Mouse (Mus musculus): ENCODE measurements around the gene Tmem129. TPM values are rescaled to one million over a fixed set of nuclear protein-coding genes. Genes with fewer than 3 reads are reported as not detected.

Tmem129 gene
- total RNA-seq, 2 experiments from 2014 or later, result 14.4 TPM

DNA sequence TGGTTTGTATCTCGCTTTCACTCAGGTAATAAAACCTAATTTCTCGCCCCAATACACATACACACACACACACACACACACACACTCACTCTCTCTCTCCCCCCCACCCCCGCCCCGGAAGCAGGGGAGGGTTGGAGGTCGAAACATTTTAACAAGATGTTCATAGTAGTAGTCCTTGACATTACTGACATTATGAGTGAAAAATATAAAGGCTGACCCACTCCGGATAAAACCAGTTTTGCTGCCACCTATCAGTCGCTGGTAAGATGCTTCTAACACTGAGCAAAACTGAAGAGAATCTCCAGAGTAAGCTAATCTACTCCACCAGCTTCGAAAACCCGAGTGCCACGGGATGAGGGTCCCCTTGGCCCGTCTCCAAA lies 6.7 kb downstream of the Tmem129 start:
- ATAC-seq (ENCODE audit: poor library complexity, severe bottlenecking), result no peak

DNA sequence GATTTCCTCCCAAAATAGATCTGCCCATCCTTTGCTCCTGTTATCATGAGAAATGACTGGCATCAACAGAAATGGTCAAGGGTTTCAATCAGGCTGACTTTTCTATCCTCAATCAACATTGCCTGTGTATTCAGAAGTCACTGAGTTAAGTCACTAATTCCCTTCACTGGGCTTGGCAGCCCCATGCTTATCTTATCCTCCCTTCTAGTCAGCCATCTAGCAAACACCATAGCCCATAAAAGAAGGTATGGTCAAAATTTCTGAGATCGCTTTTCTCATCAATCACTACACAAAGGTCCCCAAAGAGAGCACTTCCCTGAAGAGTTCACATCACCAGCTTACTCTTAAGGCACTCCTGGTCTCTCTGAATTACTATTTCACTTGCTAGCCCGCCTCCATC lies 7.2 kb downstream of the Tmem129 start:
- no peak for ATAC-seq (ENCODE audit: poor library complexity, severe bottlenecking)

DNA sequence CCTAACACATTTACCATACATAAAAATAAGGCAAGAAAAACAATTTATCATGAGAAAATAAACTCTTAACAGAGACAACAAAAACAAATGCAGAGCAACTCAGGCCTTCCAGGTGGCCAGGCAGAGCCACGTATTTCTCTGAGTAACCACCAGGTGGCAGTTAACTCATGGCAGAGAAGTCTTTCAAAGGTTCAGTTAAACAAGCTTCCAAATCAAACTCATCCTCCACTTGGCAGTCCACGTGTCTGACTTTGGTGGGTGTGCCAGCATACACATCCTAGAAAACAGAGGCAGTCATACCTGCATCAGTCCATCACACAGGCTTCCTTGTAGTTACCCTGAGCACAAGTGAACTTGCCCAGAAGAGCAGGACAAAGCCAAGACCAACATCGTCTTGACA lies 17.6 kb downstream of the Tmem129 start:
- ATAC-seq (ENCODE audit: poor library complexity, severe bottlenecking), result peak; percentile 64

DNA sequence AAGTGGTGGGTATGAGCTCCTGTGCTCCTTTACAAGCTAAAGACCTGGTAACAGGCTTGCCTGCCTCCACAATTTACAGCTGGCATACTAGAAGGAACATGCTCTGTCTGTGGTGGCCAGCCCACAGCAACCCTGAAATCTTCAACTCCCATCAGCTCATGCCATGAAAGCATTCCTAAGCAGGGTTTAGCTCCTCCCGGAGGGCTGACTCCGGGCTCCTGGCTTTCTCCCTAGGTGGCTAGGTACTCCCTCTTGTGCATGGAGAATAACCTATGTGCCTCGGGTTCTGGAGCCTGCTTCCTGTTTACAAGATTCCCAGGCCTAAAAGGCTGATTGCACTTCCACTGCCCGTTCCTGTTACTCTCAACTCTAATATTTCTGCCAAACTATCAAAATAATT lies 19.4 kb downstream of the Tmem129 start:
- ATAC-seq (ENCODE audit: poor library complexity, severe bottlenecking), result no peak

DNA sequence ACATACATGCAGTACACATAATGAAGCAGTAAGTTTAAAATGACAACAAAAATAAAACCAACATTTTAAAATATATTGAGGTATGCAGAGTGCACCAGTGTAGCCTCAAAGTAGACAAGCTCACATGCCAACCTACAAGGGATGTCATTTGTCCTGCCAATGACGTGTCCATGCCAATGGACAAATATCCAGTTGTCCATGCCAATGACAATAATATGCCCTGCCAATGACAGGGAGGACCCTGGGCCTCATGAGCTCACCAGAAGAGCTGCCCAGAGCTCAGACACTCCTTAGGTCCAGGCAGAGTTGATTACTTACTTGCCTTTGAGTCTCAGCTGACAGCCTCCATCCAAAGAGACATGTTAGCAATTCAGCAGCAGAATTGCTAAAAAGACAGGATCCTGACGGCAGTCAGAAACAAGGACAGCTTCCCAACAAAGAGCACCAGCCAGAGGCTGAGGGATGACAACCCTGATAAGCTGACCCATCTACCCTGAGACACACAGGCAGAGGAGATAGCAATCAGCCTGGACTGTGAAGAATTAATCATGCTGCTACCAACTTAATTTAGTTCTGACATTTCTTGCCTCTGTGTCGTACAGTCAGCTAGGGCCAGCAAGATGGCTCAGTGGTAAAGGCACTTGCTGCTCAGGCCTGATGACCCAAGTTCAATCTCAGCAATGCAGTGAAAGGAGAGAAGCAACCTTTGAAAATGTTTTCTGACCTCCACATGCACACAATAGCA lies 20.4 kb downstream of the Tmem129 start:
- ATAC-seq (ENCODE audit: poor library complexity, severe bottlenecking), result no peak

DNA sequence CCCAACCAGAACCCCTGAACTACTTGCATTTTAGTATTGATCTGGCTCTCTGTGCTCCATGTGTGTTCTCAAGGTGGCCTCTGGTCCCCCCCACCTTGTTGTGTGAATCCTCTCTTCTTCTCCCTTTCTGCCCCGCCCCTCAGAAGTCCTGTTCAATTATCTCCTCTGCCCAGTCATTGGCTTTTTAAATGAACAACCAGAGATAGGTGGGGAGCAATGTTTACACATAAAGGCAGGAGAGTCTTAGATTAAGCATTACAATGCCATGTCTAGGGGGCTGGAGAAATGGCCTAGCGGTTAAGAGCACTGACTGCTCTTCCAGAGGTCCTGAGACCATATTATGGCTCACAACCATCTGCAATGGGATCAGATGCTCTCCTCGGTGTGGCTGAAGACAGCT lies 22.9 kb downstream of the Tmem129 start:
- no peak for ATAC-seq (ENCODE audit: poor library complexity, severe bottlenecking)

DNA sequence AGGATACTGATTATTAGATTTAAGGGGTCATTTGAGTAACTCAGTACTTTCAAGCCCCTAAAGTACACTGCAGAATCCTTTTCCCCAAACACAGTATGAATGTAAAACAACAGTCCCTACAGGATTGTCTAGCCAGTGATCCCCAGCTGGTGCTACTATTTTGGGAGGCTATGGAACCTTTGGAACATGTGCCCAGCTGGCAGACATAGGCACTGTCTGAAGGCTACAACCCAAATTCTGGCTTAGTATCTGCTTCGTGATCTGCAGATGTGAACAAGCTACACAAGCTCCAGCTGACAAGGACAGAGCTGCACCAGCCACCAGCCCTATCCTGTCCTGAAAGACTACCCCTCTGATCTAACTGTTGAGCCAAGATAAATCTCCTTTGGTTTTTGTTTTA lies 25.7 kb downstream of the Tmem129 start:
- no peak for ATAC-seq (ENCODE audit: poor library complexity, severe bottlenecking)

DNA sequence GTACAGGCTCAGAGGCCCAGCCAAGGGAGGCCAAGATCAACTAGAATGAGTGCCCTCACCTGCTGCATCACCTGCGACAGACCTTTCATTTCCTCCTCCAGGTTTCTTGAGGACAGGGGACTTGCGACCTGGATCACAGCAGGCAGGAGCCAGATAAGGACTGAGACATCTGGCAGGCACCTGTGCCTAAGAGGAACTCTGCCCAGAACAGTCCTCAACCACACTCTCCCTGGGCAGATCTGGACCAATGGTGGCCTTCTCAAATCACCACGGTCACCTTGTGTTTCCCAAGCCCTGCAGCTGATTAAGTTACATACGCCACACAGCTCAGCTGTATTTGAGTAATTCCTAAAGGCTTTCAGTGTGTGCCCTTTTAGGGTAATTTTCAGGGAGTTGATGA lies 27.6 kb downstream of the Tmem129 start:
- ATAC-seq (ENCODE audit: poor library complexity, severe bottlenecking), result no peak

DNA sequence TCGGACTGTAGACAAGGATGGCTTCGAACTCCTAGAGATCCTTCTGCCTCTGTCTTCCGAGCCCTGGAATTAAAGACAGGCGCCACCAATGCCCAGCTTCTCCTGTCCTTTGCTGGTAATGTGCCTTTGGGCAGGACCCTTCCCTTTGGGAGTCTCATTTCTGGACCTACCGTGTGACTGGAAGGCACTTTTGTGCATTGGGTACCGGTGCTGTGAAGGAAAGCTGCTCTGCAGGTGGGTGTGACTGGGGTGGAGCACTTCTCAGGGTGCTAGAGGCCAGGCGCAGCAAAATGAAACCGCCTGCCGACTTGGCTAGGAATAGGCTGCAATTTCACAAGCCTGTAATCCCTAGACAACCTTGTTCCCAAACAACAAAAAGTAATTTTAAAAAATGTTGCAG lies 28.2 kb downstream of the Tmem129 start:
- peak; percentile 6 for ATAC-seq (ENCODE audit: poor library complexity, severe bottlenecking)

DNA sequence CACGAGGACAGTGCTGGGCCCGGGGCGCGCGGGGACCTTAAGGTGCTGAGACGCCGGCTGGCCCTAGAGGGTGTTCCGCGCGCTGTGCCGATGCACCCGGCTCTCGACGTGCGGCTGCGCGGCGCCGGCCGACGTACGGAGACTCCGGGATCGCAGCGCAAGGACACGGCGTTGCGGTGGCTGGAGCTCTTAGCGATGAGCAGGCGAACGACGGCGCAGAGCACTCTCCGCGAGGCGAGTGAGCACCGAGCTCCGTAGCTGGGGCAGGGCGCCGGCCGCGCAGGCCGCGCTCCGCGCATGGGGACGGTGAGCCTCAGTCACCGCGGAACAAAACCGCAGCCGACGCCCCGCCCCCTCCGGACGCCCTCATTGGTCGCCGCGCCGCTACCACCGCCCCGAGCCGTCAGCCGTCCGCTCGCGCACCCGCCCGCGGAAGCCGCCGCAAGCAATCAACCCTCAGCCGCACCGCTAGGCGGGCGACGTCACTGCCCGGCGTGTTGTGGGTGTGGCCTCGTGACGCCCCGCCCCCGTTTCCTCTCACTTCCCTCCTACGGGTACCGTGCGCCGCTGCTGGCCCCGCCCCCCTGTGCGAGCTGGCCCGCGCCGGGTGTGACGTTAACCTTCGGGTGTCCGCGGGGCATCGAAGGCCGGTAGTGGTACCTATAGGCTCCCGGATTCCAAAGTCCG lies 28.8 kb downstream of the Tmem129 start, which contains the start of the genes Fam53a and Gm9903:
Gene Fam53a (minus strand): TSS at position 335 of the 687 bp plus-strand sequence.
Gene Gm9903 (plus strand): TSS at position 625 of the 687 bp plus-strand sequence.
- ATAC-seq (ENCODE audit: poor library complexity, severe bottlenecking), result peak; percentile 95

DNA sequence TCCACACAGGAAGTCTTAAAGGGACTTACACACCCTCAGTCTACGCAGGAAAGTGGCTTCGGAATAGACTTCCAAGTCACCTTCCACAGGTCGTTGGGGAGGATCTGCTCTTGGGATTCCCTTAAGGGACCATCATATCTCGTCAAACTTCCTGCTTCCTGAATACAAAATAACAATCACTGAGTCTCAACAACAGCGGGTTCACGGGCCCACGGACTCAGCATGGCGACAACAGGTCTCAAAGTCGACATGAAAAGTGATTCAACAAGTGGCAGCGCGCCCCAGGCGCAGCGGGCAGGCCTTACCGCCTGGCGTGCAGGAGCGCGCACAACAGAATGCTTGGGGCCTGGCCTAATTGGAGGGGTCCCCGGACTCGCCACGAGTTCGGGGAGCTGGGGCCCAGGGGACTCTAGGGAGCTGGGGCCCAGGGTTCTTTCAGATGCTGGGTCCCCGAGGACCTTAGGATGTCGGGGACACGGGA lies 29.4 kb downstream of the Tmem129 start:
- ATAC-seq (ENCODE audit: poor library complexity, severe bottlenecking), result peak; percentile 13

DNA sequence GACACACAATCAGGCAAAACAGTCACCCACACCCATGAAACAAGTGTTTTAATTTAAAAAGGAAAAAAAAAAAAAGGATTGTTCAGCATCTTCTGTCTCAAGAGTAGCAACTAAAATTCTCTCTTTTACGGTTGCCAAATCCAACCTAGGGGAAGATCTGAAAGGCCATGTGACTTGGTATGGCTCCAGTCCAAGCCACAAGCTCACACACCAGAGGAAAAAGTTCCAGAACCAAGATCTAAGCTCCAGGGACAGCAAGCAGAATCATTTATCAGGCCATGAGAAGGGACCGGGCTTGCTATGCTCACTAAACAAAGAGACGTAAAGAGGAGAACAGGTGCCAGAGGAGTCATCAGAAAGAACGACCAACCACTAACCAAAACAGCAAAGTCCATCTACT lies 30.2 kb downstream of the Tmem129 start:
- ATAC-seq (ENCODE audit: poor library complexity, severe bottlenecking), result no peak

DNA sequence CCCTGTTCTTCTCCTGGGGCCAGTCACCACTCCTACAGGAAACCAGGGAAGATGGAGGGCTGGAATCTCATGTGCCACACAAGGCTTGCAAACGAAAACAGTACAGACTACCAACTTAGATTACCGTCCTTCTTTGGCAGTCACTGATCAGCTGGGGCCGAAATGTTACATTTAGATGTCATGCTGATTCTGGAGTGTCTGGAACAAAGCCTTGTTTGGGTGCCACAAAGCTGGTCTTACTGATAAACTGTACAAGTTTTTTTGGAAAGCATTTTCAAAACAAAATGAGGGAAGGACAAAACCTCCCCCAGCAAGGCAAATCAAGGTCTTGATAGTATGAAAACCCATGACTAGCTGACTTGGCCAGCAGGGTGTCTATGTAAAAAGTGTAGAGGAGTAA lies 34.5 kb downstream of the Tmem129 start:
- no peak for ATAC-seq (ENCODE audit: poor library complexity, severe bottlenecking)

DNA sequence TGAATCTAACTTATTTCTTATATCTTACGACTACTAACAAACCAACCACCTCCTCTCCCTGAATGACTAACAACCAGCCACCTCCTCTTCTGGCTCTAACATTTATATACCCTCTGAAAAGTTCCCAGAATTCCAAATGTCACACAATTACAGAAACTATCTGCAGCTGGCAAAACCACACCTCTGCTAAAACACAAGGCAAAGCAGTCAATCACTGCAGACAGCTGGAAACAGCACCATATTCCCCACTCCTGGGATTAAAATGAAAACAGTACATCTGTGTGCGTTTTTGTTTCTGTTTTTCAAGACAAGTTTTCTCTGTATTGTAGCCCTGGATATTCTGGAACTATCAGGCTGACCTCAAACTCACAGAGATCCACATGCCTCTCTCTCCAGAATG lies 35.5 kb downstream of the Tmem129 start:
- ATAC-seq (ENCODE audit: poor library complexity, severe bottlenecking), result no peak

DNA sequence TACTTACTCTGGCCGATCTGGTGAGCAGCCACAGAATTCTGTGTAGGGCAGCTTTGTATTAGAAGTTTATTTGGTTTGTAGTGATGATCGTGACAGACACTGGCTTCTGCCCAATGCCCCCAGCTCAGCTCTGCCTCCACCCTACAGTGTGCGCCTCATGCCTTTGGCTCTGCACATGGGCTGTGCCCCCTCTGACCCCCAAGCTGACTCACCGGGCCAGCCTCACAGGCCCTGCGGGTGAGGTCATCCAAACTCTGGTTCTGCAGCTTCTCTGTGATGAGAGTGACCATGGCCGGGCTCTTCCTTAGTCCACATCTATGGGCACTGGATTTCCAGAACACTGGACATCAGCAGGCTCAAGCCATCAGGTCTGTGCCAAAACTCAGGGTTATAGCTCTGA lies 43.8 kb downstream of the Tmem129 start:
- ATAC-seq (ENCODE audit: poor library complexity, severe bottlenecking), result no peak

DNA sequence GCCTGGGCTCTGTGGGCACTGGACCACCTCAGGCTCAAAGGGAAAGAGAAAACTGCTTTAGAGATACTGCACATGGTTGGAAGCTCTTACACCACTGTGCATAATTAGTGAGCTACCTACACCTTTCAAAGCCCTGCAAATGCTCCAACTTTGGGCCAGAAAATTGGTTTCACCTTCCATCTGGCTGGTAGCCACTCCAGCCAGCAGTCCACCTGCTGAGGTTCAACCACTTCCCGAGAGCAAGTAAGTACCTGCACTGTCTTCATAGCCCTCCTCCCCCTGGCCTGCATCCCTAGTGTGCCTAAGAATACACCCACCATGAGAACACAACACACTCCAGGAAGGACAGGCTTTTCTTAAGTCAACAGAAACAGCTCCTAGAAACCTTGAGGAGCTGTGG lies 46.4 kb downstream of the Tmem129 start:
- no peak for ATAC-seq (ENCODE audit: poor library complexity, severe bottlenecking)

DNA sequence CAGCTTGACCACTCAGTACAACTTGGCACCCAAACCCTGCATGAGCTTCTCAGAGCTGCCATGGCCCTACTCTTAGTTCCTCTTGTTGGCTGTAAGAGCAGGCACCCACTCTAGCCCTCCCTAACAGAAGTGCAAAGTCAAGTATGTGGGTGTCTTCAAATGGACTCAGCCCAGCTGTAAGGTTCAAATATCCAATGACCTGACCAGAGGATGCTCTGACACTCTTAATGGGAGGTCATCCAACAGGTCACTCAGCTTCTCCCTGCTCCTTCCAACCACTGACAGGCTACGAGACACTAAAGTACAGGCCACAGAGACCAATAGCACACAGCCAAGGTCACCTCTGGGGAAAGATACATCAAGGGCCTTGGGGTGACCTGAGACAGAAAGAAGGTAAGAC lies 49.0 kb downstream of the Tmem129 start:
- no peak for ATAC-seq (ENCODE audit: poor library complexity, severe bottlenecking)

DNA sequence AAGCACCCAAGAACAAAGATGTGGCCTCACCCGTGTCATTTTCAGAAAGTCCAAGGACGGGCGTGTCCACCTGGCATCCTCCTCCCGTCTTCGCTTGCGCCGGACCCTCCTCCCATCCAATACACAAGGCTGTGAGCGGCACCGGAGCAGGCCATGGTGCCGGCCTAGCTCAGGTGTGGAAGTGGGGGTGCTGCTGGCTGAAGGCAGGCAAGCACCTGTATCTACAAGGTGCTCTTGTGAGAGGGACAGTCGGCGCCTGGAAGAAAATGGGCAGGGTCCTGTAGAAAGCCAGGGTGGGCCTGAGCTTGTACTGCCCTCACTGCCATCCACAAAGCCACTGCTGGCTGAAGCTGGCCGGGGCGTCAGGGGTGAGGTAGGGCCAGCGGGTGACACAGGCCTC lies 50.8 kb downstream of the Tmem129 start:
- no peak for ATAC-seq (ENCODE audit: poor library complexity, severe bottlenecking)

DNA sequence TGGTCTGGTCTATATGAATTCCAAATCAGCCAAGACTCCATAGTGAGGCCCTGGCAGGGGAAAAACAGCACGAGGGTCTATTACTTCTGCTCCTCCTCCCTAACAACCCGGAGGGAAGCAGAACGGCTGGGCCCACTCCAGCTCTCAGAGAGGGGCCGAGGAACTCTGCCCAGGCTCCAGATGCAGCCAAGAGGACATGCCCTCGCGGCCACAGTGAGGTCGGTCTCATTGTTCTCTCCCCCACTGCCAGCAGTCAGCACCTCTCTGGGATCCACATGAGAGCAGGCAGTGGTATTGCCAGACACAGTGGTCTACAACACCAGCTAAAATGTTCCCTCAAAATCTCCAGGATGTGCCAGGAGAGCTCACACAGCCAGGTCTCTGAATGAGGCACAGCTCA lies 51.6 kb downstream of the Tmem129 start:
- ATAC-seq (ENCODE audit: poor library complexity, severe bottlenecking), result no peak

DNA sequence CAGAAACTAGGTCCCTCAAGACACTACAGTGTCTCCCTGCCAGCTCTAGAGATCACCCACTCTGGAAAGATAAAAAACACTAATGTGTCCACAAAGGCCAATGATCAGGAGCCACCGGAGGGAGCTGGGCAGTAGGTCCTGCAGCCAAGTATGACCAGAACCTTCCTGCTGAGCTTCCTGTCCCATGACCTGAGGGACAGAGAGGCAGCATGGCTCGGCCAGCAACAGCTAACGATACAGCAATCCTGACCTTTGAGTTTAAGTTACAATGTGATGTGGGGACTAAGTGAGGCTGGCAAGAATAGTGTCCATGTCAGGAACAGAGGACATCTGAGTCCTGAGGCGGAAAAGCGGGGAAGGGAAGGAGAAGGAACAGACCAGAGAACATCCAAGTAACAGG lies 52.9 kb downstream of the Tmem129 start:
- no peak for ATAC-seq (ENCODE audit: poor library complexity, severe bottlenecking)
